Comparison of ENCODE assay signal across 10 mouse cellular contexts in genomic region chr9:54323456-54323855, GRCm38 (mm10). TPM values are rescaled to one million over a fixed set of nuclear protein-coding genes. Genes with fewer than 3 reads are reported as not detected.
DNase-seq lines count a peak whose midpoint lies in the region; ATAC-seq lines count a peak whose summit lies in the region.
"Had no signal": no experiment of that assay in that cellular context is flagged by ENCODE, and none has a peak within 500 bp of the region (broad histone marks: within the 10 kb centered on the region; RNA-seq: fewer than 3 reads in every experiment).

No protein-coding gene starts in this region.

- no peak overlapping the region for H3K4me3 ChIP-seq in forebrain, embryonic 12.5 days (replicated peaks)
- H3K4me3 ChIP-seq in forebrain, embryonic 13.5 days, result no peak overlapping the region
- H3K4me3 ChIP-seq: limb, embryonic 15.5 days had no signal

- peak; percentile 25 to 49 for DNase-seq in left cerebral cortex, postnatal 14 days (ENCODE audit: low spot score in 2 of 2)
- no peak for DNase-seq in left cerebral cortex, postnatal 36 days (ENCODE audit: low spot score in 2 of 2)
- DNase-seq in ZHBTc4 (ENCODE audit: low read depth, low spot score), result peak; percentile 46
- no peak for DNase-seq in B cell, adult 2 months
- DNase-seq in frontal cortex, postnatal 10 days (ENCODE audit: low spot score in 2 of 2), result no peak

- 0 out of 2 replicates have a peak, but pooled peaks have one; percentile 44 for ATAC-seq in forebrain, embryonic 12.5 days (ENCODE audit: low FRiP score)
- no peak for ATAC-seq in forebrain, embryonic 13.5 days
- peak; percentile 77 for ATAC-seq in megakaryocyte-erythroid progenitor cell, adult 5-6 weeks (replicated peaks; ENCODE audit: low FRiP score, low TSS enrichment, poor library complexity, severe bottlenecking)

- no peak overlapping the region for H3K9ac ChIP-seq in forebrain, embryonic 12.5 days
- no peak overlapping the region for H3K9ac ChIP-seq in forebrain, embryonic 13.5 days
- H3K9ac ChIP-seq: limb, embryonic 15.5 days had no signal

- peaks cover 1% of the 10 kb centered on the region; the same call in 1 of the 2 replicates for H3K4me1 ChIP-seq in forebrain, embryonic 12.5 days
- peaks cover 2% of the 10 kb centered on the region; the same call in 1 of the 2 replicates for H3K4me1 ChIP-seq in forebrain, embryonic 13.5 days
- H3K4me1 ChIP-seq: limb, embryonic 15.5 days had no signal

- no peak overlapping the region for H3K4me2 ChIP-seq in forebrain, embryonic 12.5 days
- H3K4me2 ChIP-seq in forebrain, embryonic 13.5 days, result no peak overlapping the region
- H3K4me2 ChIP-seq: limb, embryonic 15.5 days had no signal

- H3K9me3 ChIP-seq in forebrain, embryonic 12.5 days, result no peaks in the 10 kb centered on the region
- no peaks in the 10 kb centered on the region for H3K9me3 ChIP-seq in forebrain, embryonic 13.5 days (replicated peaks)
- H3K9me3 ChIP-seq: limb, embryonic 15.5 days had no signal

- no peak overlapping the region for H3K27ac ChIP-seq in forebrain, embryonic 12.5 days
- no peak overlapping the region for H3K27ac ChIP-seq in forebrain, embryonic 13.5 days
- H3K27ac ChIP-seq: limb, embryonic 15.5 days had no signal

- 42% methylated on average over 8 of the region's 8 CpGs for WGBS in forebrain, embryonic 12.5 days
- 44% methylated on average over 8 of the region's 8 CpGs for WGBS in forebrain, embryonic 13.5 days

- H3K36me3 ChIP-seq in forebrain, embryonic 12.5 days (replicated peaks), result no peaks in the 10 kb centered on the region
- no peaks in the 10 kb centered on the region for H3K36me3 ChIP-seq in forebrain, embryonic 13.5 days (ENCODE audit: poor library complexity, severe bottlenecking)
- H3K36me3 ChIP-seq: limb, embryonic 15.5 days had no signal

- H3K27me3 ChIP-seq in forebrain, embryonic 12.5 days, result 0 out of 2 replicates have a peak, but pooled peaks cover 4% of the 10 kb centered on the region
- no peaks in the 10 kb centered on the region for H3K27me3 ChIP-seq in forebrain, embryonic 13.5 days
- H3K27me3 ChIP-seq: limb, embryonic 15.5 days had no signal

- intact Hi-C loops in left cerebral cortex, postnatal 14 days (cut with DNase I), result loop anchor here (5.0 kb wide), 1 partner anchor 141 kb away; no protein-coding TSS in a partner anchor
- intact Hi-C loops in left cerebral cortex, postnatal 36 days (cut with DNase I), result loop anchor here (5.0 to 10.0 kb wide), 2 partner anchors 141 to 329 kb away; no protein-coding TSS in a partner anchor

RNA-seq across cellular contexts. Expression of gene Gldn, which starts 37.2 kb away (rescaled TPM):
- 0.09 and 0.13 TPM in 2 replicates for polyA plus RNA-seq in forebrain, embryonic 12.5 days (2016; fragmentation: Nextera tagmentation; extraction: Ambion mirVana)
- polyA plus RNA-seq in forebrain, embryonic 13.5 days (2015; fragmentation: Nextera tagmentation; extraction: Ambion mirVana), result 0.19 TPM in 2 replicates
- under 1 TPM; 0.33 to 0.97 TPM for total RNA-seq in left cerebral cortex, postnatal 14 days (2021)
- total RNA-seq in left cerebral cortex, postnatal 36 days (2021), result under 1 TPM; 0.76 to 0.93 TPM
- total RNA-seq in megakaryocyte-erythroid progenitor cell, adult 5-6 weeks (2014; fragmentation: Nextera tagmentation), result not detected in 2 replicates
- total RNA-seq in megakaryocyte-erythroid progenitor cell, adult 5-6 weeks (2017), result not detected in 2 replicates

RNA-seq across cellular contexts. Expression of gene Cyp19a1, which starts 55.5 kb away (rescaled TPM):
- not detected in 2 replicates for polyA plus RNA-seq in forebrain, embryonic 12.5 days (2016; fragmentation: Nextera tagmentation; extraction: Ambion mirVana)
- 0.14 and 0.18 TPM in 2 replicates for polyA plus RNA-seq in forebrain, embryonic 13.5 days (2015; fragmentation: Nextera tagmentation; extraction: Ambion mirVana)
- 1 to 10 TPM in 1 of 2 experiments, not detected in 1; 1.1 TPM for total RNA-seq in left cerebral cortex, postnatal 14 days (2021)
- not detected for total RNA-seq in left cerebral cortex, postnatal 36 days (2021)
- total RNA-seq in megakaryocyte-erythroid progenitor cell, adult 5-6 weeks (2014; fragmentation: Nextera tagmentation), result not detected in 2 replicates
- not detected in 2 replicates for total RNA-seq in megakaryocyte-erythroid progenitor cell, adult 5-6 weeks (2017)
- total RNA-seq: heart, adult 8-10 months had no signal
- polyA plus RNA-seq: limb, embryonic 15.5 days had no signal

Comparison
In these comparisons a context has a peak if more than half of its experiments do, and no peak if none do; other contexts are left out.
1. DNase-seq: peak in left cerebral cortex, postnatal 14 days (2 of 2) and ZHBTc4 (single experiment); none in left cerebral cortex, postnatal 36 days (0 of 2), B cell, adult 2 months (0 of 2) and frontal cortex, postnatal 10 days (0 of 2).